Mouse (Mus musculus) CH12.LX (cell line): Measurements from ENCODE around the gene Btg1. TPM values are rescaled to one million over a fixed set of nuclear protein-coding genes. Genes with fewer than 3 reads are reported as not detected.

ENCODE experiments used
- DNase-seq: peaks from one replicate; pipeline ENCODE4 v3.0.0-alpha.2; 2013; ENCODE audit errors: extremely low read depth
- H3K27ac ChIP-seq: 2 replicates; pipeline ENCODE4 v1.5.1; 2012; ENCODE audit warnings: low read depth, mild to moderate bottlenecking, control low read depth, moderate library complexity; ENCODE audit not compliant: insufficient read depth
- H3K27me3 ChIP-seq: replicated peaks from 2 replicates; pipeline ENCODE3; 2012; ENCODE audit warnings: inconsistent platforms
- H3K36me3 ChIP-seq, 2 experiments: replicated peaks in 1 of 2; 2 replicates each; pipeline versions ENCODE3 to v1.6.1; 2012; ENCODE audit warnings: inconsistent platforms in 1 of 2, low read length in 1 of 2, mild to moderate bottlenecking in 1 of 2, mixed read lengths in 1 of 2, moderate library complexity in 1 of 2; ENCODE audit not compliant: control insufficient read depth in 1 of 2, insufficient read depth in 1 of 2
- H3K4me1 ChIP-seq, 2 experiments: 2 replicates each; pipeline ENCODE4 v1.6.1; 2012; ENCODE audit warnings: inconsistent platforms in 1 of 2, moderate library complexity in 1 of 2; ENCODE audit not compliant: insufficient read depth in 2 of 2, control insufficient read depth in 1 of 2
- H3K4me2 ChIP-seq: 2 replicates; pipeline ENCODE4 v1.6.1; 2012; ENCODE audit warnings: low read depth, mild to moderate bottlenecking, control low read depth; ENCODE audit not compliant: poor library complexity, insufficient read depth, severe bottlenecking
- H3K4me3 ChIP-seq, 3 experiments: fragments of 150-350 bp in 1 of 3; sonication (generic) in 1 of 3; replicated peaks in 1 of 3; 2 replicates each; pipeline versions ENCODE3 to v1.5.1; 2011 to 2012; ENCODE audit warnings: low read depth in 2 of 3, low read length in 2 of 3, mild to moderate bottlenecking in 2 of 3, moderate library complexity in 2 of 3, control low read depth in 1 of 3, improper control_type of control experiment in 1 of 3, inconsistent platforms in 1 of 3, mixed read lengths in 1 of 3; ENCODE audit not compliant: poor library complexity in 1 of 3
- H3K79me2 ChIP-seq: replicated peaks from 2 replicates; pipeline ENCODE4 v1.6.1; 2012; ENCODE audit warnings: mild to moderate bottlenecking, moderate library complexity; ENCODE audit not compliant: control insufficient read depth, poor library complexity, insufficient read depth, severe bottlenecking; ENCODE audit errors: extremely low read depth
- H3K9ac ChIP-seq: 2 replicates; pipeline ENCODE4 v1.6.1; 2012; ENCODE audit warnings: low read depth, mild to moderate bottlenecking, control low read depth, moderate library complexity; ENCODE audit not compliant: insufficient read depth
- H3K9me3 ChIP-seq: replicated peaks from 2 replicates; pipeline ENCODE3; 2012; ENCODE audit warnings: low read length, inconsistent platforms, mixed read lengths
- BHLHE40 ChIP-seq: IDR thresholded peaks from 2 replicates; pipeline ENCODE4 v1.6.1; 2011; ENCODE audit warnings: mild to moderate bottlenecking, low read depth, low read length, improper control_type of control experiment
- CHD2 ChIP-seq: IDR thresholded peaks from 2 replicates; pipeline ENCODE4 v1.6.1; 2011; ENCODE audit warnings: low read length, improper control_type of control experiment
- CTCF ChIP-seq, 2 experiments: IDR thresholded peaks in 1 of 2; conservative IDR thresholded peaks in 1 of 2; 2 replicates each; pipeline ENCODE4 v1.5.1; 2011 to 2012; ENCODE audit warnings: low read depth in 2 of 2, low read length in 2 of 2, improper control_type of control experiment in 1 of 2, inconsistent platforms in 1 of 2, mild to moderate bottlenecking in 1 of 2, moderate library complexity in 1 of 2
- E2F4 ChIP-seq: IDR thresholded peaks from 2 replicates; pipeline ENCODE4 v1.6.1; 2011; ENCODE audit warnings: low read depth, low read length, improper control_type of control experiment; ENCODE audit not compliant: insufficient replicate concordance
- ELF1 ChIP-seq: IDR thresholded peaks from 2 replicates; pipeline ENCODE4 v1.6.1; 2014; ENCODE audit warnings: low read depth, mild to moderate bottlenecking, inconsistent platforms, low read length, improper control_type of control experiment
- ETS1 ChIP-seq: conservative IDR thresholded peaks from 2 replicates; pipeline ENCODE4 v1.6.1; 2012; ENCODE audit warnings: low read depth, mild to moderate bottlenecking, inconsistent platforms, low read length, improper control_type of control experiment, moderate library complexity
- GABPA ChIP-seq: IDR thresholded peaks from 2 replicates; pipeline ENCODE4 v1.6.1; 2012; ENCODE audit warnings: low read depth, low read length, improper control_type of control experiment, inconsistent platforms; ENCODE audit not compliant: insufficient replicate concordance
- HCFC1 ChIP-seq: IDR thresholded peaks from 2 replicates; pipeline ENCODE4 v1.6.1; 2012; ENCODE audit warnings: low read depth, mild to moderate bottlenecking, inconsistent platforms, low read length, improper control_type of control experiment
- JUN ChIP-seq: IDR thresholded peaks from 2 replicates; pipeline ENCODE4 v1.6.1; 2011; ENCODE audit warnings: low read depth, mild to moderate bottlenecking, low read length, improper control_type of control experiment, moderate library complexity; ENCODE audit not compliant: insufficient read depth
- MAFK ChIP-seq: IDR thresholded peaks from 2 replicates; pipeline ENCODE4 v1.6.1; 2011; ENCODE audit warnings: low read length, improper control_type of control experiment; ENCODE audit not compliant: insufficient replicate concordance
- MAZ ChIP-seq: IDR thresholded peaks from 2 replicates; pipeline ENCODE4 v1.6.1; 2012; ENCODE audit warnings: low read depth, mild to moderate bottlenecking, inconsistent platforms, low read length, improper control_type of control experiment, moderate library complexity
- MXI1 ChIP-seq: IDR thresholded peaks from 2 replicates; pipeline ENCODE4 v1.6.1; 2011; ENCODE audit warnings: mild to moderate bottlenecking, low read depth, low read length, improper control_type of control experiment
- NELFE ChIP-seq: IDR thresholded peaks from 2 replicates; pipeline ENCODE4 v1.6.1; 2011; ENCODE audit warnings: low read depth, low read length, improper control_type of control experiment
- POLR2A ChIP-seq: IDR thresholded peaks from 2 replicates; pipeline ENCODE4 v1.6.1; 2011; ENCODE audit warnings: low read depth, mild to moderate bottlenecking, improper control_type of control experiment, low read length
- RAD21 ChIP-seq: IDR thresholded peaks from 2 replicates; pipeline ENCODE4 v1.6.1; 2011; ENCODE audit warnings: low read depth, mild to moderate bottlenecking, low read length, improper control_type of control experiment, moderate library complexity
- SIN3A ChIP-seq: IDR thresholded peaks from 2 replicates; pipeline ENCODE4 v1.6.1; 2012; ENCODE audit warnings: low read length, improper control_type of control experiment, inconsistent platforms
- SMC3 ChIP-seq: IDR thresholded peaks from 2 replicates; pipeline ENCODE4 v1.6.1; 2011; ENCODE audit warnings: low read depth, low read length, improper control_type of control experiment
- USF1 ChIP-seq: IDR thresholded peaks from 2 replicates; pipeline ENCODE4 v1.6.1; 2014; ENCODE audit warnings: low read depth, mild to moderate bottlenecking, inconsistent platforms, low read length, improper control_type of control experiment
- ZMIZ1 ChIP-seq: IDR thresholded peaks from 2 replicates; pipeline ENCODE4 v1.6.1; 2012; ENCODE audit warnings: low read depth, mild to moderate bottlenecking, inconsistent platforms, low read length, improper control_type of control experiment
- dilution Hi-C: fragments of 300-500 bp; cut with MboI; formaldehyde crosslinking; loops from 2 replicates; pipeline ENCODE4 v1.14.3; 2020; ENCODE audit warnings: low sequenced_read_pairs; ENCODE audit not compliant: extremely low pct_unique_long_range_greater_than_20kb, extremely low pct_ligation_motif_present
- in situ Hi-C: fragments of 300-500 bp; cut with MboI; formaldehyde crosslinking; loops from 3 replicates; pipeline ENCODE4 v1.14.3; 2019; ENCODE audit warnings: low sequenced_read_pairs, low pct_ligation_motif_present, low pct_unique_long_range_greater_than_20kb, mixed read lengths
- polyA plus RNA-seq: library from polyadenylated mRNA; unstranded; fragments of >175 nt; gene quantifications from 2 replicates; pipeline ENCODE4 v1.2.1, GENCODE M21; 2012; ENCODE audit warnings: low read depth; ENCODE audit not compliant: insufficient read length
- total RNA-seq, 2 experiments: library from RNA; depleted of rRNA; stranded (reverse); fragments of 300-350 nt in 1 of 2; fragments of >200 nt in 1 of 2; gene quantifications; 2 replicates each; pipeline ENCODE4 v1.2.3; 2012 to 2014

Gene Btg1
- total and polyA plus RNA-seq, 3 experiments: 15.8 to 25.1 (median 20.5) TPM

- H3K4me2 ChIP-seq: peak overlapping the region; percentile 83
- TF ChIP-seq RAD21 (no peak), ELF1 (no peak), GABPA (no peak), MXI1 (no peak), MAFK (no peak), ETS1 (no peak; the same call in 1 of the 2 replicates), ZMIZ1 (no peak), SIN3A (no peak), CTCF (conservative IDR thresholded peaks at IDR 0.05 in 1 of 2, IDR thresholded peaks at IDR 0.05 in 1 of 2; ENCODE audit: low read depth in 2 of 2, low read length in 2 of 2) (no peak), HCFC1 (no peak), SMC3 (no peak), CHD2 (no peak), POLR2A (no peak), MAZ (no peak), BHLHE40 (no peak), NELFE (no peak), E2F4 (no peak), USF1 (no peak), JUN (no peak)
- TF ChIP-seq, all 38 proteins: peak for 0
- H3K9me3 ChIP-seq: no peaks in the 10 kb centered on the region
- peak overlapping the region; percentile 33 for H3K27ac ChIP-seq
- H3K79me2 ChIP-seq: peaks cover 61% of the 10 kb centered on the region
- in situ Hi-C loops: loop anchor here (10.0 to 25.0 kb wide), 4 partner anchors 102 to 689 kb away; no protein-coding TSS in a partner anchor
- H3K4me3 ChIP-seq: no peak overlapping the region
- H3K36me3 ChIP-seq: peaks cover 9 to 42% of the 10 kb centered on the region in 2 experiments
- H3K4me1 ChIP-seq: peaks cover 14 to 51% of the 10 kb centered on the region in 2 experiments
- H3K9ac ChIP-seq: peak overlapping the region; percentile 43
- H3K27me3 ChIP-seq: no peaks in the 10 kb centered on the region
- DNase-seq: peak; percentile 70
- dilution Hi-C loops: no loop called here
Measured at GRCm38 (mm10) chr10:96622761-96623632, 6.2 kb downstream of the Btg1 start.
